Mouse (Mus musculus) urinary bladder, postnatal 14 days (tissue): ENCODE measurements around the gene Rps6kl1.
"Not testable (repeated sequence)": the region's sequence is repeated elsewhere in the genome, so short reads cannot be mapped to it uniquely, and the experiment has no call there.

Experiments used
- DNase-seq: peaks from one replicate; pipeline ENCODE4 v3.0.0; 2021; ENCODE audit warnings: low spot score

Rps6kl1 gene

DNA sequence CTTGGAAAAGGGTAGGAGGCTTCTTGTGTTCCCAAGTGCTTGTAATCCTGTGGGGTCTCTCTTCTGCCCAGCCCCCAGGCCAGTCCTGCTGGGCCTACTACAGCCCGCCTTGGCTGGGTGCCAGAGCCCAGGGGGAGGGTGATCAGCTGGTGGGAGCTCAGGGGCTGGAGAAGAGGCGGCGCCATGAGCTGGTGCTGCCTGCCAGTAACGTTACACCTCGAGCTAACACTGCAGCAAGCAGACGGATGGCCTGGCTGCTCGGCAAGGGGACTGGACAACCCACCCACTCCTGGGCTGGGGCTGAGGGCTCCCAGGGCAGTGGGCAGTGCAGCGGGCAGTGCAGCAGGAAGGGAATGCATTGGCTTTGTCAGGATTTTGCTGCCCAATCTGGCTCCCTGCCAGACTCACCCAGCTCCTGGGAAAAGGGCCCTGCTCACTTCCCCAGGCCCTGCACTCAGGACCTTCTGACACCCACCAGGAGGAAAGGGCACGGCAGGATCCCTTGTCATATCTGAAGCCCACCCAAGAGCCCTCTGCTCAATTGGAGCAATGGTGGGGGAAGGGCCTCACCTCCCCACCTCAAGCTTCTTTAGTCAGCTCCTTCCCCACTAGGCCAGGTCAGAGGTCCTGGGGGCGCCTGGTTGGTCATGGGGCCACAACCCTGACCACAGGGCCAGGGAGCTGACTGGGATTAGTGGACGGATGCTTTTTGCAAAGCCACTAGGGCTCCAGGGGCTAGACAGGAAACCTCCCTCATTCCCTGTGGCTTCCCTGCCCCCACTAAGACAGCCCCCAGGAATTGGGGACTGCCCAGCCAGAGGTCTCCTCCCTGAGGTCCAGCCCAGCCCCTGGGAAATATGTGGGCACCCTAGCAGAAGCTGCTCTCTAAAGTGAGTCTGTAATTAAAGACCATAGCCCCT lies 25.1 kb upstream of the Rps6kl1 start:
- no peak for DNase-seq

GRCm38 (mm10) chr12:85175087-85175675 lies 24.1 kb upstream of the Rps6kl1 start:
- no peak for DNase-seq

DNA sequence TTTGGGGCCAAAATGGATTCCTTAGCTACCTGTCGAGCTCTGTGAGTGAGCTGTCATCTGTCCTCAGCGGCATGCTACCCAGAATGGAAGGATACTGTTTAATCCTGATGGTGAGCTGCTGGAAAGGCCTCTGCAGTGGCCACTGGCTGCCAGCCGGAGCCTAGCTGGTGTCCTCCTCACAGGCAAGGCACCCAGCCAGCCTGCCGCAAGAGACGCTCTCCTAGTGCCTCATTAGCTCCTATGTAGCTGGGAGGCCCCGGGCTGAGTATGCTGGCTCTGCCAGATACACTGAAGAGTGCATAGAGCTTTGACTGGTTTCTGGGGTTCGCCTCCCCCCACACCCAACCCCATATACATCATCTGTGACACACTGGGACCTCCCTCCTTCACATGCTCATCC lies 23.0 kb upstream of the Rps6kl1 start:
- no peak for DNase-seq

GRCm38 (mm10) chr12:85170948-85171307 lies 19.9 kb upstream of the Rps6kl1 start:
- DNase-seq: no peak

DNA sequence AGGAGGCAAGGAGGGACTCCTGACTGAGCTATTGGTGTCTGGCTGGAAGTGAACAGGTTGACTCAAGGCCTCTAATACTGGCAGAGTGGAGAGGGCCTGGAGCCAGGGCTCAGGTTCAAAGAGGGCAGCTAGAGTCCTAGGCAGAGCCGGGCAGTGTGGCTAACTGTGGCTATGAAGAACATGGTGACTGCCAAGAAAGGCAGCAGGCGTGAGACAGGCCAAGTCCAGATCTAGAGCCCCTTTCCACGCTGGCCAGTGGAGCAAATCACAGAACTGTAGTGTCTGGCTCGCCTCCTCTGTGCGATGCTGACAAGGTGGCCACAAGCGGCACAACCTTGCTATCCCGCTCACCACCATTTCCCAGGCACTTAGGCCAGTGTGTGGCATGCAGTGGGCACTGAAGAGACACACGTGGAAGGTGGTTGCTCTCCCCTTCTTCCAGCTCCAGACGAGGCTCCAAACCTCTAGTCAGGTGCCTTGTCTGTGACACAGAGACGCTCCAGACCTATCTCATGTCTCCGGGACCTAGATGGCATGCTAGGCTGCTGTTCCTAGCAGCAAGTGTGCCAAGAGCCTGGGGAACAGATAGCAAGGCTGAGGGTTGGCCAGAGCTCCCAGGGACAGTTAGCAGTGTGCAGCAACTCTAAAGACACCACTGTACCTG lies 19.4 kb upstream of the Rps6kl1 start:
- no peak for DNase-seq

- DNase-seq: no peak
These were observed 18.8 kb upstream of the Rps6kl1 start for GRCm38 (mm10) chr12:85169877-85170276.

- DNase-seq: peak; percentile 87
These were observed 18.2 kb upstream of the Rps6kl1 start for GRCm38 (mm10) chr12:85169117-85169858.

- no peak for DNase-seq
These were observed 15.6 kb upstream of the Rps6kl1 start for GRCm38 (mm10) chr12:85166631-85167030.

GRCm38 (mm10) chr12:85164996-85165395 lies 13.9 kb upstream of the Rps6kl1 start:
- no peak for DNase-seq

DNA sequence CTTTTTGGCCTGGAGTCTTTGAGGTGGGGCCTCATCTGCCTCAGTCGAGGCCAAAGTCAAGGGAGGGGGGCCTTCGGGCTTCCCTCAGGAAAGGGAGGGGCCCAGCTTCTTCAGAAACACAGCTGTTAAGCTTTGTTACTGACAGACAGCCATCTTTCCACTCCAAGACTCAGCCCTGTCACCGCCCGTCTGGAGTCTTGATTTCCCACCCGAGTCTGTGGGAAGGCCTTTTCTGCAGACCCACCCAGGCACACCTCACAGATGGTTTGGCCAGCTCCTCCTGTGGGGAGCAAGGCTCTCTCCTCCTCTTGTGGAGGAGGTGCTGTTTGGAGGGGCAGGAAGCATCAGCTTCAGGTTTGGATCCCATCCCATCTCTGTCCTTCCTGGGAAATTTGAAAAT lies 8.5 kb upstream of the Rps6kl1 start:
- DNase-seq: no peak

DNA sequence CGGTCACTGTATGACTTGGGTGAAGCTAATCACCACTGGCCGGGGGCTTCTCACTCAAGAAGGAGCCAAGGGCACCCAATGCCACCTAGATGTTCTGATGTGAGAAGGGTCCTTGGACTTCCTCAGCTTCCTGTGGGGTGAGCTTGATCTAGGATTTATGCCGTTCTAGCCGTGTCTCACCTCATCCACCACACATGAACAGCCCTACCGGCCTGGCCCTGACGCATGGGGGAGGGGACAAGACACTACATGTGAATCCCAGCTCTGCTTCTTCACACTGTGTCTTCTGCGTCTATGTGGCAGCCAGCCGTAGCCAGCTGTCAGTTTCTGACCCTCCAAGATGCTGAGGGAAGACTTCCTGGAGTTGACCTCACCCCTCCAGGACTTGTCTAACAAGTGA lies 7.7 kb upstream of the Rps6kl1 start:
- no peak for DNase-seq

GRCm38 (mm10) chr12:85157797-85158460 lies 6.9 kb upstream of the Rps6kl1 start:
- no peak for DNase-seq

GRCm38 (mm10) chr12:85156324-85156723 lies 5.3 kb upstream of the Rps6kl1 start:
- no peak for DNase-seq

DNA sequence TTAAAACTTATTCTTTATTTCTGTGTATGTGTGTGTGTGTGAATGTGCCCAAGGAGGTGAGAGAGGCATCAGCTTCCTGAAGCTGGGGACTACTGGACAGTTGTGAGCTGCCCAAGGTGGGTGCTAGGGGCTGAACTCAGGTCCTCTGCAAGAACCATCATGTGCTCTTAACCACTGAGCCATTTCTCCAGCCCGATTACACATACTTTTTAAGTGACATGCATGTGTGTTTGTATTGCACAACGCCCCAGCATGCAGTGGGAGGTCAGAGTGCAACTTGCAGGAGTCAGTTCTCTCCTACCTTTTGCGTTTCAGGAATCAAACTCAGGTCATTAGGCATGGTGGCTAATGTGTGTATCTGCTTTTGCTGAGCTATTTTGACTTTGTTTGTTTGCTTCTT lies 1.9 kb upstream of the Rps6kl1 start:
- DNase-seq: no peak

GRCm38 (mm10) chr12:85150321-85151001 lies 603 bp downstream of the Rps6kl1 start:
- DNase-seq: no peak

DNA sequence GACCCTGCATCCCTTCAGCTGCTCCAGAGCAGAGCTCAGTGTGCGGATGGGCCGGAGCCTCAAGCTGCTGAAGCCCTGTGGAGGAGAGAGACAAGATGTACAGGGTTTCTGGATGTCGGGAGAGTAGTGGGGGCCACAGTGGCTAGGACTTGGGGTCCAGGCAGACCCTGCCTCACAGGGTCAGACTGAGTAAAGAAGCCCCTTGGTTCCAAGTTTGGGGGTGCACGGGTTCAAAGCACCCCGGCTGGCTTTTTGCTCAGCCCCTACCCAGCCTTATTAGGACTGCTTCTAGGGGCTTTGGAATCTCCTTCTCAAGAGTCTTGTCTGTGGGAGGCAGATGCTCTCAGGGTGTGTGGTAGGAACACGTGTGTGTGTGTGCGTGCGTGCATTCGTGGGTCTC lies 4.2 kb downstream of the Rps6kl1 start:
- no peak for DNase-seq

DNA sequence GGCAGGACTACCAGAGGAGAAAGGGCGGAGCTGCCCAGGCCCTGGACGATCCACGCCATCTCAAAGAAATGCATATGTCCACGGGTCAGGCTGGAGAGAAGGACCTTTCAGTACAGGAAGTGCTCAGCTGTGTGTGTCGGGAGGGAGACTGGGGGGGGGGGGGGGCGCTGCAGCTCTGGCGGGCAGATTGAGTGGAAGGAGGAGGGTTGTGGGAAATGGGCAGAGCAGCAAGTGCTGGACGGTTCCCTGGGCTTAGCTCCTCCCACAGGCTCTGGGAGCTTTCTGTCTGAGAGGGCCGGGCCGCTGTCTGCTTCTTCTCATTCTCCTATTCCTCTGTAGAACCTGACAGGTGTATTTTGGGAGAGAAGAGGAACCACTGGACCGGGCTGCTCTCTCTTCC lies 4.7 kb downstream of the Rps6kl1 start:
- no peak for DNase-seq

DNA sequence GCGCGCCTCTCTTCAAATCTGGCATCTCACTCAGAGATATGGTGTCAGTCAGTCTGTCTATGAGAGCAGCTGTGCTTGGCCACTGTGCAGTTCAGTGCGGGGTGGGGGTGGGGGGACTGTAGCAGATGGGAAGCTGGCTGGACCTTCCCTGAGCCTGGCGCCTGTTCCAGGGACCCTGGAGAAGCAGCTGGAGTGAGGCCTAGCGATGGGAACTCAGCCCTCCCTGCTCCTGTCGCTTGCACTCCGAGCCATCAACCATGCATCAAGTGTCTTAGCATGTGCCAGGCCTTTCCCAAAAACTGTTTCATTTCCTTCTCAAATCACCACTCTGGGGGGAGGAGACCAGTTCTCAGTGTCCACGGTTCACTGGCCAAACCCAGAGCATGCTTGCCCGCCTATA lies 5.4 kb downstream of the Rps6kl1 start:
- no peak for DNase-seq

DNA sequence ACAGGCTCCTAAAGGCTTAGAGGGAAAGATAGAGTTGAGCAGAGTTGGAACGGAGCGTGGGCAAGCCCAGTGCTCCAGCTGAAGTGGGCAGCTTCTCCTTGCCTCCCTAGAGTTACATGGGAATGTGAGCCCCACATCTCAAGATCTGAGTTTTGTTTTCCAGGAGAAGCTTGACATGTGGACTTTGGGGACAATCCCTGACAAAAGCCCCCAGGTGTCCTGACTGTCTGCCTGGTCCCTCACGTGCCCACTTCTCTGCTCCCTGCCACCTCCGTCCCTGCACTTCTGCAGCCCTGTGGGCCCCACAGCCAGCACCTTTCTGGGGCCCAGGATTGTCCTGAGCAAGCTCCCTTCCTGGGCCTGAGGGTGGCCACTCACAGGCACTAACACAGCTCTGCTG lies 6.2 kb downstream of the Rps6kl1 start:
- DNase-seq: no peak

- DNase-seq: not testable (repeated sequence)
These were observed 6.8 kb downstream of the Rps6kl1 start for GRCm38 (mm10) chr12:85144276-85144675.

GRCm38 (mm10) chr12:85142803-85143202 lies 8.3 kb downstream of the Rps6kl1 start:
- peak; percentile 90 for DNase-seq
